Mouse (Mus musculus) intestine, embryonic 16.5 days (tissue): ENCODE results near the gene 5031439G07Rik. TPM values are rescaled to one million over a fixed set of nuclear protein-coding genes. Genes with fewer than 3 reads are reported as not detected.
A peak's percentile ranks its signal among the peaks of the same experiment; 100 is the strongest.

Experiments
- ATAC-seq: fragments of 200-750 bp; cut with Nextera tagmentation; 2 replicates; pipeline ENCODE4 v1.8.0; 2017; ENCODE audit warnings: moderate TSS enrichment, moderate library complexity
- H3K27ac ChIP-seq: fragments of 300-500 bp; sonication (generic); 2 replicates; pipeline ENCODE4 v1.5.1; 2014; ENCODE audit warnings: mild to moderate bottlenecking, low read length
- H3K27me3 ChIP-seq: fragments of 300-500 bp; sonication (generic); replicated peaks from 2 replicates; pipeline ENCODE4 v1.6.1; 2014; ENCODE audit warnings: low read length, control low read depth, mixed read lengths; ENCODE audit not compliant: control insufficient read depth, insufficient read depth
- H3K36me3 ChIP-seq: fragments of 300-500 bp; sonication (generic); 2 replicates; pipeline ENCODE4 v1.6.1; 2014; ENCODE audit warnings: low read length, control low read depth; ENCODE audit not compliant: control insufficient read depth, insufficient read depth
- H3K4me1 ChIP-seq: fragments of 300-500 bp; sonication (generic); 2 replicates; pipeline ENCODE4 v1.6.1; 2014; ENCODE audit warnings: low read length, control low read depth, mixed read lengths; ENCODE audit not compliant: control insufficient read depth, insufficient read depth
- H3K4me2 ChIP-seq: fragments of 300-500 bp; sonication (generic); 2 replicates; pipeline ENCODE4 v1.6.1; 2014; ENCODE audit warnings: low read depth, low read length, control low read depth
- H3K4me3 ChIP-seq: fragments of 300-500 bp; sonication (generic); 2 replicates; pipeline ENCODE4 v1.5.1; 2014; ENCODE audit warnings: mild to moderate bottlenecking, low read length
- H3K9ac ChIP-seq: fragments of 300-500 bp; sonication (generic); 2 replicates; pipeline ENCODE4 v1.6.1; 2014; ENCODE audit warnings: low read depth, low read length
- H3K9me3 ChIP-seq: fragments of 300-500 bp; sonication (generic); 2 replicates; pipeline ENCODE4 v1.6.1; 2016; ENCODE audit warnings: low read length, control low read depth; ENCODE audit not compliant: control insufficient read depth
- WGBS: fragments of 180-500 bp; shearing (Covaris S2); extraction: QIAGEN DNeasy Blood & Tissue Kit; methylation state at CpG from one replicate; pipeline ENCODE4 v1.1.7; 2014; 5-methylcytosine and 5-hydroxymethylcytosine counted together
- polyA plus RNA-seq: library from polyadenylated mRNA; unstranded; fragments of >200 nt; fragmentation: Nextera tagmentation; extraction: Ambion mirVana; gene quantifications from 2 replicates; pipeline ENCODE4 v1.2.1, GENCODE M21; 2015

The 5031439G07Rik gene
- polyA plus RNA-seq, 1 experiment from 2014 or later = 7.1 TPM

GRCm38 (mm10) chr15:84997768-84998454 lies 9.6 kb upstream of the 5031439G07Rik start:
- Histone ChIP-seq H3K4me3 (no peak overlapping the region), H3K4me1 (0 out of 2 replicates have a peak, but pooled peaks cover 2% of the 10 kb centered on the region), H3K36me3 (no peaks in the 10 kb centered on the region), H3K27ac (no peak overlapping the region), H3K27me3 (no peaks in the 10 kb centered on the region), H3K9me3 (no peaks in the 10 kb centered on the region), H3K4me2 (no peak overlapping the region), H3K9ac (no peak overlapping the region)
- no peak for ATAC-seq
- 59% methylated on average over 14 of the region's 14 CpGs for WGBS

GRCm38 (mm10) chr15:84995967-84996366 lies 7.6 kb upstream of the 5031439G07Rik start:
- H3K4me1 ChIP-seq = no peaks in the 10 kb centered on the region
- no peak overlapping the region for H3K27ac ChIP-seq
- H3K4me3 ChIP-seq = no peak overlapping the region
- no peak for ATAC-seq
- no peaks in the 10 kb centered on the region for H3K27me3 ChIP-seq
- no peak overlapping the region for H3K9ac ChIP-seq
- 13% methylated on average over 1 of the region's 1 CpGs for WGBS
- no peak overlapping the region for H3K4me2 ChIP-seq
- H3K36me3 ChIP-seq = no peaks in the 10 kb centered on the region
- H3K9me3 ChIP-seq = no peaks in the 10 kb centered on the region

GRCm38 (mm10) chr15:84995041-84995440 lies 6.7 kb upstream of the 5031439G07Rik start:
- H3K9me3 ChIP-seq = no peaks in the 10 kb centered on the region
- H3K36me3 ChIP-seq = no peaks in the 10 kb centered on the region
- 46% methylated on average over 6 of the region's 6 CpGs for WGBS
- H3K27me3 ChIP-seq = no peaks in the 10 kb centered on the region
- H3K27ac ChIP-seq = no peak overlapping the region
- no peak overlapping the region for H3K9ac ChIP-seq
- H3K4me2 ChIP-seq = no peak overlapping the region
- no peak overlapping the region for H3K4me3 ChIP-seq
- no peaks in the 10 kb centered on the region for H3K4me1 ChIP-seq
- ATAC-seq = no peak

DNA sequence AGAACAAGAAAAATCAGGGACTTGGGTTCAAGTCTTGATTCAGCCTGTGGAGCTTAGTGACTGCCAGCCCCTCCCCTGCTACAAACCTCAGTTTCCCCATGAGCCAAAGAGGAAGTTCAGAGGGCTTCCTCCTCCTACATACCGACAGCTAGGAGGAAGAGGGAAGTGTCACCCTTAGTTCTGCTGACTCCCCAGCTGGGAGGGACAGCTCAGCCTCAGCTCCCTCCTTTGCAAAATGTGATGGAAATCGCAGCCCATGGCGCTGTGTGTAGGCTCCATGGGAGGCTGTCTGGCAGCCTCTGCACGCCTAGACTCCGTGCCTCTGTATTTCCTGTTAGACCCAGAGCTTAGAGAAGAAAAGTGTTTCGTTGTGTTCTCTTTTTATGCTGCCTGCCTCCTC lies 6.1 kb upstream of the 5031439G07Rik start:
- Histone ChIP-seq H3K4me1 (no peaks in the 10 kb centered on the region), H3K9ac (no peak overlapping the region), H3K27me3 (no peaks in the 10 kb centered on the region), H3K4me2 (no peak overlapping the region), H3K27ac (no peak overlapping the region), H3K36me3 (no peaks in the 10 kb centered on the region), H3K9me3 (no peaks in the 10 kb centered on the region), H3K4me3 (no peak overlapping the region)
- 0 out of 2 replicates have a peak, but pooled peaks have one; percentile 31 for ATAC-seq
- 27% methylated on average over 6 of the region's 6 CpGs for WGBS

DNA sequence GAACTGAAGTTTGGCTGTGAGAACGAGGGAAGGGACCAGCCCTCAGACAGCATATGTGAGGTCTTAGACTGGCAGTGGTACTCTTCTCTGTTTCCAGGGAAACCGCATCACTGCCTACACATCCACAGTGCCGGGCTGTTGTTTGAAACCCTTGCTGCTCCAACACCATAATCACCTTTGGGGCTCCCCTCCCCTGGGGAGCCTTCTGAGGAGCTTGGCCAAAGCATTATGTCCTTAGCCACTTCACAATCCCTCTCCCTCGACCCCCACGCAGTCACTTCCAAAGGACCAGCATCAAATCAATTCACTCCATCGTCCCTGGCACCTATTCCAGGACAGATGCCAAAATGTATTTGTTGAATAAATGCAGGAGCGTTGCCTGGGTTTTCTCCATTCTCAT lies 1.4 kb upstream of the 5031439G07Rik start:
- H3K27me3 ChIP-seq = no peaks in the 10 kb centered on the region
- H3K9ac ChIP-seq = no peak overlapping the region
- H3K36me3 ChIP-seq = no peaks in the 10 kb centered on the region
- H3K27ac ChIP-seq = no peak overlapping the region
- no peak overlapping the region for H3K4me2 ChIP-seq
- ATAC-seq = no peak
- 70% methylated on average over 7 of the region's 7 CpGs for WGBS
- H3K4me1 ChIP-seq = peaks cover 14% of the 10 kb centered on the region
- no peaks in the 10 kb centered on the region for H3K9me3 ChIP-seq
- no peak overlapping the region for H3K4me3 ChIP-seq

DNA sequence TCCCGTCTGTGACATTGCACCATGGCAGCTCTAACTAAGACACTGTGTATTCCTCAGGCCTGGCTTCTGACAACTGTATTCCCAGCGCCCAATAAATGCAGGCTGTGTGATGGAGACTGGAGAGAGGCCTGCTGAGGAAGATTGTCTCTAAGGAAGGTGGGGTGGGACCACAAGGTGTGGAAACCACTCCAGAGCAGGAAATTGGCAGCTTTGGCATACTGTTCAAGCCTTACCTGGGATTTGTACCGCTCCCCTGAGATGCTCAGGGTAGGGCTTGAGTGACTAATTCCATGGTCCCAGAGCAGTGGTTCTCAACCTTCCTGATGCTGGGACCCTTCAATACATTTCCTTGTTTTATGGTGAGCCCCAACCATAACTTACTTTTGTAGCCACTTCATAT lies 747 bp upstream of the 5031439G07Rik start:
- ATAC-seq = no peak
- Histone ChIP-seq H3K27ac (no peak overlapping the region), H3K9ac (no peak overlapping the region)

DNA sequence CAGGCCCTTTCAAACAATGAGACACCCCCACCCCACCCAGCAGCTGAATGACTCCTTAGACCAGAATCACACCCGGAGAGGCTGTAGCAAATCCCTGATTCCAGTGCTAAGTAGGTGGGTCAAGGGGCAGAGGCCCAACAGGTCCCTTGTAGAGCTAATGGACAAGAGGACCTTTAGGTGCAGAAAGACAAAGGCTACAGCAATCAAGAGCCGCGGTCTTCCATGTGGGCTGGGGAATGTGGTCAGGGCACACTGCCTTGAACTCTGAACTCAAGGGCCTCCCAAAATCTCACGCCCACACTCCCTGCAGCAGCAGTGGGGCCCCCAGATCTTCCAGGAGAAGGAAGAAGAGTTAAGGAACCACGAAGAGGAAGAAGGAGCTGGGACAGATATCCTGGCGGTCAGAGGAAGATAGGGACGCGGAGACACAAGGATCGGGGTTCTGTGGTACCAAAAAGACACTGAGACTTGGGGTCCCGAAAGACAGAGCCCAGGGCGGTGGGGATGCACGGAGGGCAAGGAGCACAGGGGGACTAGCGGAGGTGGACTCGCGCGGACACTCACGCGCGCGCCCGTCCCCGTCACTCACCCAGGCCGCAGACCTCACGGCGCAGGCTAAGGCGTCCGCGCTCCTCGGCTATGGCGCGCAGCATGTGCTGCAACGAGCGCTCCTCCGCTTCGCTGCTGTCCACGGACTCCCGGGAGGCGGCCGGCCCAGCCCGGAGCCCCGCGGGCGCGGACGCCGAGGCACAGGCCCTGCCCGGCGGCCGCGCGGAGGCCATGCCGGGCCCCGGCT lies 1.1 kb downstream of the 5031439G07Rik start:
- Histone ChIP-seq H3K4me2 (peak overlapping the region; percentile 64), H3K36me3 (no peaks in the 10 kb centered on the region), H3K4me3 (peak overlapping the region; percentile 80), H3K27ac (peak overlapping the region; percentile 85), H3K27me3 (no peaks in the 10 kb centered on the region), H3K9ac (peak overlapping the region; percentile 93), H3K4me1 (peaks cover 30% of the 10 kb centered on the region), H3K9me3 (no peaks in the 10 kb centered on the region)
- WGBS = 0% methylated on average over 50 of the region's 53 CpGs
- peak; percentile 72 for ATAC-seq

More for the DNA sequence above, 747 bp upstream of the 5031439G07Rik start:
- Histone ChIP-seq H3K27me3 (no peaks in the 10 kb centered on the region), H3K36me3 (no peaks in the 10 kb centered on the region), H3K4me3 (no peak overlapping the region), H3K9me3 (no peaks in the 10 kb centered on the region), H3K4me1 (peaks cover 14% of the 10 kb centered on the region), H3K4me2 (no peak overlapping the region)
- WGBS = 81% methylated on average over 3 of the region's 3 CpGs

DNA sequence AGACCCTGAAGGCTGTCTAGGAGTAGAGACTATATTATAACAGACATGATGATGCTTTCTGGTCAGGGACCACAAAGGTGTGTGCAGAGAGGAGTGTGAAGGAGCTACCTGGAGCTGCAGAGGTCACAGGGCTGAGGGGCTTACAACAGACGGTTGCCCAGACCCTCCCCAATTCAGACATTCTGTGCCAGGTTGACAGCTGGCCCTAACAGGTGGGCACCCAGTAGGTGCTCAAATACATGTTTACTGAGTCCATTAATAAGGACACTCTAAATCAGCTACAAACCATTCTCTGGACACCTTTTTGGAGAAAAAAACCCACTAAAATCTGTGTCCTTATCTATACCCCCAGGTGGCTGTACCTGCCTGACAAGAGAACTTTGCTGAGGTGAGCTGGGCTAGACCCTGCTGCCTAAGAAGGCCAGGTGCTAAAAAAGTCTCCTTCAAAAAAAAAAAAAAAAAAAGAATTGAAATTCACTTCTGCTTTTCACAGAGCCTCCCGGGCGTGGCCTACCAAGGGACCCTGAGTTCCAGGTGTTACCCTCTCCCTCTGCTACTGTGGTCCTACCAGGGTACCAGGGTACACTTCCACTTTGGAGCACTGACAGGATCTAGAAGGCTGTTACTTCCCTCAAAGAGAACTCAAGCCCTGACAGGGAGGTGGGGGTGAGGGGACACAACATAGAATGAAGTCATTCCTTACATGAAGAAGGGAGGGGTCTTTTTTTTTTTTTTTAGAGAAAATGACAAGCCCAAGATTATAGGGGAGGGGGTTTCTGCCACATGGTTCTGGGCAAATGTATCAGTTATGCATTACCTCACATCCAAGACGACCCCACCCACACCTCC lies 2.0 kb downstream of the 5031439G07Rik start:
- peaks cover 30% of the 10 kb centered on the region for H3K4me1 ChIP-seq
- H3K27me3 ChIP-seq = no peaks in the 10 kb centered on the region
- H3K27ac ChIP-seq = no peak overlapping the region
- no peaks in the 10 kb centered on the region for H3K9me3 ChIP-seq
- H3K4me2 ChIP-seq = peak overlapping the region; percentile 64
- H3K4me3 ChIP-seq = peak overlapping the region; percentile 80
- peak overlapping the region; percentile 93 for H3K9ac ChIP-seq
- no peak for ATAC-seq
- WGBS = 69% methylated on average over 4 of the region's 4 CpGs
- no peaks in the 10 kb centered on the region for H3K36me3 ChIP-seq
